Mouse (Mus musculus) small intestine, adult 2 months (tissue): ENCODE data around the gene Gbp5. TPM values are rescaled to one million over a fixed set of nuclear protein-coding genes. Genes with fewer than 3 reads are reported as not detected.
A peak's percentile ranks its signal among the peaks of the same experiment; 100 is the strongest.

ENCODE experiments used
- H3K27ac ChIP-seq: fragments of 200-500 bp; 2 replicates; pipeline ENCODE4 v1.5.1; 2012; ENCODE audit warnings: low read depth, low read length, control low read depth, inconsistent platforms; ENCODE audit not compliant: insufficient read depth
- H3K27me3 ChIP-seq: fragments of 200-500 bp; 2 replicates; pipeline ENCODE4 v1.6.1; 2012; ENCODE audit warnings: mild to moderate bottlenecking, moderate library complexity, low read length, inconsistent platforms; ENCODE audit not compliant: control insufficient read depth, insufficient read depth
- H3K36me3 ChIP-seq: fragments of 200-500 bp; 2 replicates; pipeline ENCODE4 v1.6.1; 2012; ENCODE audit warnings: mild to moderate bottlenecking, low read length, control low read depth, inconsistent platforms; ENCODE audit not compliant: control insufficient read depth, insufficient read depth
- H3K4me1 ChIP-seq: fragments of 200-500 bp; 2 replicates; pipeline ENCODE4 v1.6.1; 2012; ENCODE audit warnings: low read length, inconsistent platforms, mixed read lengths; ENCODE audit not compliant: control insufficient read depth, insufficient read depth, insufficient read length
- H3K4me3 ChIP-seq: fragments of 200-500 bp; 2 replicates; pipeline ENCODE4 v1.5.1; 2012; ENCODE audit warnings: low read depth, mild to moderate bottlenecking, control low read depth, inconsistent platforms, low read length, moderate library complexity
- CTCF ChIP-seq: fragments of 200-500 bp; IDR thresholded peaks from 2 replicates; pipeline ENCODE4 v1.5.1; 2012; ENCODE audit warnings: low read depth, mild to moderate bottlenecking, control low read depth, inconsistent platforms, low read length, moderate library complexity, mixed read lengths; ENCODE audit not compliant: insufficient replicate concordance, insufficient read length; ENCODE audit errors: extremely low read depth
- POLR2A ChIP-seq: fragments of 200-500 bp; IDR thresholded peaks from 2 replicates; pipeline ENCODE4 v1.6.1; 2012; ENCODE audit warnings: low read depth, mild to moderate bottlenecking, control low read depth, inconsistent platforms, low read length, moderate library complexity
- WGBS: fragments of 180-500 bp; shearing (Covaris S2); methylation state at CpG from one replicate; pipeline ENCODE4 v1.1.7; 2018; 5-methylcytosine and 5-hydroxymethylcytosine counted together
- polyA plus RNA-seq: library from polyadenylated mRNA; depleted of rRNA; stranded (reverse); fragments of >200 nt; gene quantifications from 2 replicates; pipeline ENCODE4 v1.2.3, GENCODE M21; 2012

Gene Gbp5
- polyA plus RNA-seq, 1 experiment = 0.95 TPM

DNA sequence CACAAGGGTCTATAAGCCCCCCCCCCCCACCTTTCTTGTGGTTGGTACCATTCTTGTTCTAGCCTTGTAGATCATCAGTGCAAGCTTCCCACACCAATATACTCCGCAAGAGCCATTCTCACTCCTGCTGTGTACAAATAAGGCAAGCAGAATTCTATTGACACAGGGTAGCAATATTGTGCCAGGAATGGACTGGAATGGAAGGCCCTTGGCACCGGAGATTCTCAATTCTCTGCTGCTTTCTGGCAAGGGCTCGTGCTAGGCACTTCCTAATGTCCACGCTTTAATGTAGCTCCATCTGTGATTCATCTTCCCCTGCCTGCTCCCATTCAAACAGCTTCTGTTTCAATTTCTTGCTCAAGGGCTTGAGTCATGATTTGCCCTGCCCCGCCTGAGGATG lies 5.2 kb downstream of the Gbp5 start:
- no peak overlapping the region for H3K4me3 ChIP-seq
- H3K36me3 ChIP-seq = no peaks in the 10 kb centered on the region
- no peak overlapping the region for H3K27ac ChIP-seq
- H3K27me3 ChIP-seq = no peaks in the 10 kb centered on the region; the same call in 1 of the 2 replicates
- TF ChIP-seq CTCF (no peak), POLR2A (no peak)
- peaks cover 2% of the 10 kb centered on the region; the same call in 1 of the 2 replicates for H3K4me1 ChIP-seq
- WGBS = 65% methylated on average over 5 of the region's 5 CpGs

DNA sequence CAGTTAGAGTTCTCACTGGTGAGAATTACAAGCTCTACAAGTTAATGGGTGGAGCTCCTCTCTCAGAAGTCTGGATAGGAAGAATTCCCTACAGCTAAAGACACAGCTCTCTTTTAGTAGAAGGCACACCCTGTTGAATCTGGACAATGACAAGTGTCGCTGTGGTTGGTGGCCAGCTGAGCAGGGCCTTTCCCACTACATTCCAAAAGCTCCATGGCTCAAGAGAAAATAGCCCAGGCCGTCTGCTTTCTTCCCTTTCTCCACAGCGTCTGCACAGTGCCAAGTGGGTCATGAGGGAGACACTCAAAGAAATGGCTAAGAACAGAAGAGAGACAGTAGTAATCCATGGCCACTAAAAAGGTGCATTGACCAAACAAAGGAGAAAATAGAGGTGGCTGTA lies 34.3 kb downstream of the Gbp5 start:
- TF ChIP-seq POLR2A = no peak
- TF ChIP-seq CTCF = no peak
- Histone ChIP-seq H3K4me1 (peaks cover 5% of the 10 kb centered on the region; the same call in 1 of the 2 replicates), H3K4me3 (no peak overlapping the region), H3K27me3 (no peaks in the 10 kb centered on the region), H3K27ac (no peak overlapping the region), H3K36me3 (no peaks in the 10 kb centered on the region)
- 85% methylated on average over 3 of the region's 3 CpGs for WGBS

- Histone ChIP-seq H3K27me3 (no peaks in the 10 kb centered on the region), H3K4me3 (peak overlapping the region; percentile 73; the same call in 1 of the 2 replicates), H3K36me3 (no peaks in the 10 kb centered on the region), H3K27ac (peak overlapping the region; percentile 50; the same call in 1 of the 2 replicates), H3K4me1 (peaks cover 5% of the 10 kb centered on the region; the same call in 1 of the 2 replicates)
- no peak for TF ChIP-seq POLR2A
- no peak for TF ChIP-seq CTCF
- 20% methylated on average over 2 of the region's 2 CpGs for WGBS
Measured at GRCm38 (mm10) chr3:142529597-142529996, 35.8 kb downstream of the Gbp5 start.

- Histone ChIP-seq H3K4me1 (peaks cover 5% of the 10 kb centered on the region; the same call in 1 of the 2 replicates), H3K36me3 (no peaks in the 10 kb centered on the region), H3K4me3 (peak within 1 kb of the TSS; percentile 73), H3K27me3 (no peaks in the 10 kb centered on the region), H3K27ac (peak within 1 kb of the TSS; percentile 50)
- WGBS = 2% methylated on average over 30 of the region's 30 CpGs
- TF ChIP-seq POLR2A (0 out of 2 replicates have a peak, but pooled peaks have one; percentile 16), CTCF (no peak)
Measured at GRCm38 (mm10) chr3:142530087-142530953, 36.5 kb downstream of the Gbp5 start, which contains the start of gene Gbp7. Gbp7 (plus strand) TSS chr3:142530342.

GRCm38 (mm10) chr3:142531595-142531994 lies 37.8 kb downstream of the Gbp5 start:
- Histone ChIP-seq H3K36me3 (no peaks in the 10 kb centered on the region), H3K27ac (no peak overlapping the region), H3K4me3 (no peak overlapping the region), H3K4me1 (peaks cover 5% of the 10 kb centered on the region; the same call in 1 of the 2 replicates), H3K27me3 (no peaks in the 10 kb centered on the region)
- TF ChIP-seq CTCF (no peak), POLR2A (no peak)
- 92% methylated on average over 3 of the region's 3 CpGs for WGBS

- Histone ChIP-seq H3K4me3 (no peak overlapping the region), H3K4me1 (peaks cover 3% of the 10 kb centered on the region; the same call in 1 of the 2 replicates), H3K27ac (no peak overlapping the region), H3K36me3 (no peaks in the 10 kb centered on the region), H3K27me3 (no peaks in the 10 kb centered on the region)
- TF ChIP-seq POLR2A (no peak), CTCF (no peak)
- WGBS = 88% methylated on average over 3 of the region's 3 CpGs
Measured at GRCm38 (mm10) chr3:142533185-142533584, 39.4 kb downstream of the Gbp5 start.

- Histone ChIP-seq H3K4me3 (no peak overlapping the region), H3K4me1 (no peaks in the 10 kb centered on the region), H3K27me3 (no peaks in the 10 kb centered on the region), H3K27ac (no peak overlapping the region), H3K36me3 (peaks cover 5% of the 10 kb centered on the region)
- TF ChIP-seq CTCF (no peak), POLR2A (no peak)
- WGBS = 73% methylated on average over 1 of the region's 1 CpGs
Measured at GRCm38 (mm10) chr3:142535667-142536066, 41.9 kb downstream of the Gbp5 start.
